ENCODE assay signal across 24 mouse cellular contexts in genomic region chr6:66945004-66945356, GRCm38 (mm10). TPM values are rescaled to one million over a fixed set of nuclear protein-coding genes. Genes with fewer than 3 reads are reported as not detected.
DNase-seq lines count a peak whose midpoint lies in the region; ATAC-seq lines count a peak whose summit lies in the region.
"Had no signal": no experiment of that assay in that cellular context is flagged by ENCODE, and none has a peak within 500 bp of the region (broad histone marks: within the 10 kb centered on the region; RNA-seq: fewer than 3 reads in every experiment).

No protein-coding gene starts in this region.

- peak overlapping the region; percentile 73 for H3K4me3 ChIP-seq in megakaryocyte, embryonic 14.5 days (replicated peaks)
- H3K4me3 ChIP-seq: forebrain, embryonic 12.5 days; hindbrain, embryonic 13.5 days; kidney, embryonic 15.5 days; layer of hippocampus, adult 2 months; limb, embryonic 13.5 days; liver, embryonic 15.5 days had no signal

- peak; percentile 79 for DNase-seq in heart, adult 11 months
- no peak for DNase-seq in heart, adult 9 months (ENCODE audit: low spot score in 2 of 2)
- DNase-seq in thymus, postnatal 4 days, result peak; percentile 42
- DNase-seq in thymus, postnatal 25 days, result no peak
- peak; percentile 12 for DNase-seq in naive thymus-derived CD4-positive, alpha-beta T cell, adult 2 months (ENCODE audit: low read depth)
- no peak for DNase-seq in neural tube, embryonic 10.5 days (ENCODE audit: extremely low spot score, low spot score)
- DNase-seq: adrenal gland, postnatal 14 days; cerebellum, adult 11-12 months; cerebellum, adult 9-11 months; forebrain, postnatal 0 days; heart, postnatal 36 days; kidney, adult 11 months; kidney, postnatal 36 days; lung, postnatal 4 days; midbrain, embryonic 14.5 days had no signal

- H3K36me3 ChIP-seq in megakaryocyte, embryonic 14.5 days (replicated peaks; ENCODE audit: low read length), result peaks cover 40% of the 10 kb centered on the region
- H3K36me3 ChIP-seq: forebrain, embryonic 12.5 days; hindbrain, embryonic 13.5 days; kidney, embryonic 15.5 days; limb, embryonic 13.5 days; liver, embryonic 15.5 days had no signal

- no peaks in the 10 kb centered on the region for H3K9me3 ChIP-seq in megakaryocyte, embryonic 14.5 days
- H3K9me3 ChIP-seq: forebrain, embryonic 12.5 days; hindbrain, embryonic 13.5 days; kidney, embryonic 15.5 days; limb, embryonic 13.5 days; liver, embryonic 15.5 days had no signal

- H3K27me3 ChIP-seq in megakaryocyte, embryonic 14.5 days (replicated peaks), result no peaks in the 10 kb centered on the region
- H3K27me3 ChIP-seq: forebrain, embryonic 12.5 days; hindbrain, embryonic 13.5 days; kidney, embryonic 15.5 days; limb, embryonic 13.5 days; liver, embryonic 15.5 days; Patski had no signal

- H3K4me1 ChIP-seq in megakaryocyte, embryonic 14.5 days, result peaks cover 99% of the 10 kb centered on the region

- ATAC-seq in megakaryocyte, adult 5-6 weeks (ENCODE audit: poor library complexity, severe bottlenecking), result no peak
- ATAC-seq: forebrain, postnatal 0 days had no signal

RNA-seq across cellular contexts. Expression of gene Gng12, which starts 48.8 kb away (rescaled TPM):
- polyA plus RNA-seq in megakaryocyte, embryonic 14.5 days (2012; ENCODE audit: insufficient read depth, low replicate concordance), result 6.0 and 24.2 TPM in 2 replicates
- total RNA-seq in megakaryocyte, adult 5-6 weeks (2015), result 61.0 and 78.1 TPM in 2 replicates
- total RNA-seq in megakaryocyte, adult 5-6 weeks (2017), result 42.9 and 63.5 TPM in 2 replicates

Comparison
In these comparisons a context has a peak if more than half of its experiments do, and no peak if none do; other contexts are left out.
1. DNase-seq: peak in heart, adult 11 months (single experiment), thymus, postnatal 4 days (single experiment) and naive thymus-derived CD4-positive, alpha-beta T cell, adult 2 months (single experiment); none in heart, adult 9 months (0 of 2), thymus, postnatal 25 days (single experiment) and neural tube, embryonic 10.5 days (single experiment).